Mouse (Mus musculus) cerebellum, adult (tissue): ENCODE results near the gene Sh3rf1.

Source experiments
- ATAC-seq: cut with Nextera tagmentation; 2 replicates; pipeline ENCODE4 v1.9.2; 2017; ENCODE audit warnings: mild to moderate bottlenecking, moderate library complexity, mixed read lengths; ENCODE audit not compliant: insufficient number of reproducible peaks, low FRiP score, low TSS enrichment

Sh3rf1 gene

GRCm38 (mm10) chr8:61217426-61217825 is 6.2 kb upstream of the Sh3rf1 start:
- ATAC-seq: no peak

GRCm38 (mm10) chr8:61218439-61218838 is 5.2 kb upstream of the Sh3rf1 start:
- ATAC-seq: no peak

GRCm38 (mm10) chr8:61223283-61223682 is 389 bp upstream of the Sh3rf1 start:
- no peak for ATAC-seq

GRCm38 (mm10) chr8:61224380-61225092 is 864 bp downstream of the Sh3rf1 start:
- ATAC-seq: peak; percentile 64; the same call in 1 of the 2 replicates

- ATAC-seq: no peak
Observed at GRCm38 (mm10) chr8:61225581-61226395, 2.1 kb downstream of the Sh3rf1 start.

GRCm38 (mm10) chr8:61226632-61227031 is 3.0 kb downstream of the Sh3rf1 start:
- no peak for ATAC-seq

GRCm38 (mm10) chr8:61228678-61229077 is 5.0 kb downstream of the Sh3rf1 start:
- no peak for ATAC-seq

GRCm38 (mm10) chr8:61229511-61230195 is 6.0 kb downstream of the Sh3rf1 start:
- no peak for ATAC-seq

GRCm38 (mm10) chr8:61230881-61231755 is 7.4 kb downstream of the Sh3rf1 start:
- ATAC-seq: no peak

GRCm38 (mm10) chr8:61235499-61235898 is 11.8 kb downstream of the Sh3rf1 start:
- no peak for ATAC-seq

- no peak for ATAC-seq
Observed at GRCm38 (mm10) chr8:61236506-61237268, 13.0 kb downstream of the Sh3rf1 start.

- ATAC-seq: no peak
Observed at GRCm38 (mm10) chr8:61239576-61239975, 15.9 kb downstream of the Sh3rf1 start.

GRCm38 (mm10) chr8:61241229-61241628 is 17.6 kb downstream of the Sh3rf1 start:
- ATAC-seq: no peak

- ATAC-seq: no peak
Observed at GRCm38 (mm10) chr8:61242896-61243295, 19.2 kb downstream of the Sh3rf1 start.

- ATAC-seq: no peak
Observed at GRCm38 (mm10) chr8:61243491-61243890, 19.8 kb downstream of the Sh3rf1 start.

GRCm38 (mm10) chr8:61244157-61244556 is 20.5 kb downstream of the Sh3rf1 start:
- ATAC-seq: no peak

GRCm38 (mm10) chr8:61247270-61248025 is 23.8 kb downstream of the Sh3rf1 start:
- ATAC-seq: no peak

- ATAC-seq: no peak
Observed at GRCm38 (mm10) chr8:61249511-61249910, 25.8 kb downstream of the Sh3rf1 start.

- ATAC-seq: no peak
Observed at GRCm38 (mm10) chr8:61254196-61254595, 30.5 kb downstream of the Sh3rf1 start.
